Mouse (Mus musculus) heart, postnatal 0 days (tissue): ENCODE results near the gene Pgm5.

Source experiments
- CTCF ChIP-seq: IDR thresholded peaks from 2 replicates; pipeline ENCODE4 v1.5.1; 2016; ENCODE audit warnings: antibody characterized with exemption, control low read depth, low read depth
- EP300 ChIP-seq: IDR thresholded peaks from 2 replicates; pipeline ENCODE4 v1.6.1; 2016; ENCODE audit warnings: antibody characterized with exemption, low read depth

DNA sequence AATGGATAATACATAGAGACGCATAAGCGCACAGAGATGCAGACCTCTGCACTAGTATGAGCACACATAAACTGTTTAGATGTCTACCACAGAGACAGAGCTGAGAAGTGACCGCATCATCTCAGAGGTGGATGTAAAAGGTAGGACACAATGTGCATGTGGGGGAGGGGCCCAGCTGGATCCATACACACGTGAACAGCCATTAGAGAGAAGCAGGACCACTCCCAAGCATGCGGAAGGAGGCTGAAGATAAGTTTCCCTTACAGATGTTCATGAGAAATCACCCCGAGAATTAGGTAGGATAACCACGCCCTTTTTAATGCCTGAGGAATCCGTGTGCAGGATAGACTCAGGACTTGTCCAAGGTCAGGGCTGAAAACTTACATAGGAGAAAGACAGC lies 75.8 kb downstream of the Pgm5 start:
- no peak for TF ChIP-seq CTCF
- TF ChIP-seq EP300, result no peak
